Mouse (Mus musculus): ENCODE results near the gene Pigq. TPM values are rescaled to one million over a fixed set of nuclear protein-coding genes. Genes with fewer than 3 reads are reported as not detected.

Gene Pigq
- polyA plus RNA-seq, 1 experiment from 2014 or later: 51.7 TPM

DNA sequence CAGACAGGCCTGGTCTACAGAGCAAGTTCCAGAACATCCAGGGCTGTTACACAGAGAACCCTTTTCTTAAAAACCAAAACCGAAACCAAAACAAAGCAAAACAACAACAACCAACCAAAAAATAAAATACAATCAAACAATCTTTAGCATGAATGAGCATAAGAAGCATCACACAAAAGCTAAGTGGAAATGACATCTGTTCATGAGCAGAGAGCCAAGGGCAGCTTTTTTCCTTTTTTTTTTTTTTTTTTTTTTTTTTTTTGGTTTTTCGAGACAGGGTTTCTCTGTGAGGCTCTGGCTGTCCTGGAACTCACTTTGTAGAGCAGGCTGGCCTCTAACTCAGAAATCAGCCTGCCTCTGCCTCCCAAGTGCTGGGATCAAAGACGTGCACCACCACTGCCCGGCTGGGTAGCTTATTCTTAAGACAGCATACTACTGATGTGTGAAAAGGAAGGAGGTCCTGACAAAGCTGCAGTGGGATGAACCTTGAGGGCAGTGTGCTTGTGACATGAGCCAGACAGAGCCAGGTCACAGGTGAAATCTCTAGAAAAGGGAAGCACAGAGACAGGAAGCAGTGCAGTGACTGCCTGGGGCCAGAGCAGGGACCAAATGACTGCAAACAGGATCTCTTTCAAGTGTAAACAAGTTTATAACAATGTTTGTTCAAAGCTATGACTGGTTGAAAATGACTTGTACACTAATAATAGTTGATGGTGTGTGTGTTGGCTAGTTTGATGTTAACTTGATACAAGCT, 26.4 kb upstream of the Pigq start:
- Histone ChIP-seq H3K4me1 (no peaks in the 10 kb centered on the region), H3K9ac (replicated peaks) (no peak overlapping the region), H3K27ac (replicated peaks) (peak overlapping the region; percentile 62), H3K4me3 (no peak overlapping the region), H3K27me3 (no peaks in the 10 kb centered on the region), H3K9me3 (no peaks in the 10 kb centered on the region), H3K36me3 (no peaks in the 10 kb centered on the region), H3K4me2 (replicated peaks) (no peak overlapping the region)
- 81% methylated on average over 4 of the region's 4 CpGs for WGBS
- no peak for ATAC-seq (replicated peaks)

- no peaks in the 10 kb centered on the region for H3K27me3 ChIP-seq
- no peaks in the 10 kb centered on the region for H3K36me3 ChIP-seq
- no peak overlapping the region for H3K4me3 ChIP-seq
- 86% methylated on average over 9 of the region's 9 CpGs for WGBS
- peak overlapping the region; percentile 62 for H3K27ac ChIP-seq (replicated peaks)
- no peak overlapping the region for H3K4me2 ChIP-seq (replicated peaks)
- no peaks in the 10 kb centered on the region for H3K4me1 ChIP-seq
- H3K9me3 ChIP-seq: no peaks in the 10 kb centered on the region
- ATAC-seq (replicated peaks): no peak
- H3K9ac ChIP-seq (replicated peaks): no peak overlapping the region
These were observed 25.7 kb upstream of the Pigq start for GRCm38 (mm10) chr17:25970448-25970847.

GRCm38 (mm10) chr17:25968176-25968575, 23.4 kb upstream of the Pigq start:
- H3K4me3 ChIP-seq: no peak overlapping the region
- H3K27ac ChIP-seq (replicated peaks): no peak overlapping the region
- H3K4me1 ChIP-seq: no peaks in the 10 kb centered on the region
- H3K4me2 ChIP-seq (replicated peaks): no peak overlapping the region
- no peaks in the 10 kb centered on the region for H3K36me3 ChIP-seq
- 83% methylated on average over 1 of the region's 1 CpGs for WGBS
- no peaks in the 10 kb centered on the region for H3K27me3 ChIP-seq
- H3K9ac ChIP-seq (replicated peaks): no peak overlapping the region
- H3K9me3 ChIP-seq: no peaks in the 10 kb centered on the region
- ATAC-seq (replicated peaks): no peak

GRCm38 (mm10) chr17:25967652-25968051, 22.9 kb upstream of the Pigq start:
- WGBS: 63% methylated on average over 3 of the region's 3 CpGs
- ATAC-seq (replicated peaks): no peak
- Histone ChIP-seq H3K27me3 (no peaks in the 10 kb centered on the region), H3K4me2 (replicated peaks) (no peak overlapping the region), H3K36me3 (no peaks in the 10 kb centered on the region), H3K4me3 (no peak overlapping the region), H3K9ac (replicated peaks) (no peak overlapping the region), H3K9me3 (no peaks in the 10 kb centered on the region), H3K27ac (replicated peaks) (no peak overlapping the region), H3K4me1 (no peaks in the 10 kb centered on the region)

DNA sequence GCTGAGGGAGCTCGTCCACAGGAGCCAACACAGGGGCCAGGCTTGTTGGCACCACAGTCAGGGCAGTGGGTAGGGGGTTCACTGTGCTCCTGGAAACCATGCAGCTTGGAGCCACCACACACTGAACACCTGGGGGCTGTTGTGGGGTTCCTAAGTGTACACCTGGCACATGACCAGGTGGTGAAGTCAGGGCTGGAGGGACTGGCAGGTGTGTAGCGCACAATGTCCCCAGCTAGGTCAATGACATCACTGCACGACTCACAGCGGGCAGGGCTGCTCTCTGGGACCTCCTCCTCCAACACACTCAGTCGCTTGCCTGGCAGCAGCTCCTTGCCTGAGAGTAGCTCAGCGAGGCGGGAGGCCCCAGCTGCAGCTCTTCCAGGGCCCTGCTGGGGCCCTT, 19.5 kb upstream of the Pigq start:
- 87% methylated on average over 7 of the region's 7 CpGs for WGBS
- H3K36me3 ChIP-seq: peaks cover 17% of the 10 kb centered on the region; the same call in 1 of the 2 replicates

DNA sequence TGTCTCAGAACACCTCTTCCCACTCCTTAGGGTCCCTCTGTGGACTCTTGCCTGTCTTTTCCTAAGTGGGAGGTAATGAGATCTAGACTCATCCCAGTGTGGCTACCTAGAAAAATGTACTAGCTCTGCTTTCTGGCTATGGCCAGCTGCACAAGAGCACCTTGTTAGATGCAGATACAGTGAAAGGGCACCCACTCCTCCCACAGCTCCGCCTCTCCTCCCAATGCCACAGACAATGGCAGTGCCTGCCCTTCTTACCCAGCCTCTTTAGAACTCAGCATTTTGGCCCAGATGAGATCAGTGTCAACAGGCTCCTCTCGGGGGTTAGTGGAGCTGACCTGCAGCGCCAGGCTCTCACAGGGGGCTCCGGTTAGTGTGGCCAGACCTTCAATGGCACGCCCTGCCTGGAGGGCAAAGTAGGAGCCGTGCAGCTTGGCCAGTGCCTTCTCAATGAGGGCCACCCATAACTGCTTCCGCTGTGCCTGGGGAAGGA, 17.7 kb upstream of the Pigq start:
- no peak overlapping the region for H3K27ac ChIP-seq (replicated peaks)
- H3K9me3 ChIP-seq: no peaks in the 10 kb centered on the region
- no peak overlapping the region for H3K9ac ChIP-seq (replicated peaks)
- H3K4me1 ChIP-seq: no peaks in the 10 kb centered on the region
- H3K4me3 ChIP-seq: no peak overlapping the region
- WGBS: 94% methylated on average over 7 of the region's 7 CpGs
- no peak overlapping the region for H3K4me2 ChIP-seq (replicated peaks)
- H3K36me3 ChIP-seq: peaks cover 18% of the 10 kb centered on the region; the same call in 1 of the 2 replicates
- no peak for ATAC-seq (replicated peaks)
- no peaks in the 10 kb centered on the region for H3K27me3 ChIP-seq

More for the DNA sequence above, 19.5 kb upstream of the Pigq start:
- H3K27me3 ChIP-seq: no peaks in the 10 kb centered on the region
- H3K27ac ChIP-seq (replicated peaks): no peak overlapping the region
- no peaks in the 10 kb centered on the region for H3K9me3 ChIP-seq
- no peak overlapping the region for H3K4me3 ChIP-seq
- no peak overlapping the region for H3K9ac ChIP-seq (replicated peaks)
- ATAC-seq (replicated peaks): no peak
- H3K4me1 ChIP-seq: no peaks in the 10 kb centered on the region
- no peak overlapping the region for H3K4me2 ChIP-seq (replicated peaks)

- Histone ChIP-seq H3K36me3 (peaks cover 18% of the 10 kb centered on the region; the same call in 1 of the 2 replicates), H3K4me1 (no peaks in the 10 kb centered on the region), H3K27ac (replicated peaks) (no peak overlapping the region), H3K4me3 (no peak overlapping the region), H3K9ac (replicated peaks) (no peak overlapping the region), H3K27me3 (no peaks in the 10 kb centered on the region), H3K4me2 (replicated peaks) (no peak overlapping the region), H3K9me3 (no peaks in the 10 kb centered on the region)
- ATAC-seq (replicated peaks): no peak
- 98% methylated on average over 5 of the region's 5 CpGs for WGBS
These were observed 16.8 kb upstream of the Pigq start for GRCm38 (mm10) chr17:25961566-25961965.

GRCm38 (mm10) chr17:25959630-25960467, 15.1 kb upstream of the Pigq start:
- WGBS: 93% methylated on average over 23 of the region's 23 CpGs

GRCm38 (mm10) chr17:25958771-25959494, 14.2 kb upstream of the Pigq start:
- no peak overlapping the region for H3K4me2 ChIP-seq (replicated peaks)
- no peaks in the 10 kb centered on the region for H3K9me3 ChIP-seq
- no peak overlapping the region for H3K9ac ChIP-seq (replicated peaks)
- WGBS: 91% methylated on average over 11 of the region's 11 CpGs
- H3K36me3 ChIP-seq: peaks cover 18% of the 10 kb centered on the region; the same call in 1 of the 2 replicates
- no peaks in the 10 kb centered on the region for H3K4me1 ChIP-seq
- H3K27me3 ChIP-seq: no peaks in the 10 kb centered on the region
- H3K4me3 ChIP-seq: no peak overlapping the region
- ATAC-seq (replicated peaks): no peak
- H3K27ac ChIP-seq (replicated peaks): no peak overlapping the region

More at GRCm38 (mm10) chr17:25959630-25960467, 15.1 kb upstream of the Pigq start:
- Histone ChIP-seq H3K4me3 (no peak overlapping the region), H3K4me1 (no peaks in the 10 kb centered on the region), H3K9me3 (no peaks in the 10 kb centered on the region), H3K4me2 (replicated peaks) (no peak overlapping the region), H3K36me3 (peaks cover 18% of the 10 kb centered on the region; the same call in 1 of the 2 replicates), H3K27ac (replicated peaks) (no peak overlapping the region), H3K27me3 (no peaks in the 10 kb centered on the region), H3K9ac (replicated peaks) (no peak overlapping the region)
- ATAC-seq (replicated peaks): no peak

DNA sequence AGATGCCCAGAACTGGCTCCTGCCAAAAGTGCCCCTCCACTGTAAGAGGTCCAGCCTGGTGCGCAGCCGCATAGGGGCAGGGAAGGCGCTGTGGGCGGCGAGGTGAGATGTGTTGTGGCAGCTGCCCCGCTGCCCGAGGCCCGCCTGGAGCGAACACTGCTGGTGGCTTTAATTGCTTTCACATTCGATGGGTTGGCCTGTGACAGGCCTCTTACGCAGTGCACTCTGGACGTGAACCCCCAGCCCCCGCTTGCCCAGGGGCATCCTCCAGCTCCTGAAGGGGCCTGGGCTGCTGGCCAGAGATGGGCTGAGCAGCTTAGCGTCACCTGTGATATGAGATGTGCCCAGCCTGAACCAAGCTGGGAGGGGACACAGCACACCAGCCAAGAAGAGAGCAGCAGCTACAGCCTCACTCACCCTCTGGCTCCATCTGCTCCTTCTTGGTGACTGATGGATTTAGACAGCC, 12.9 kb upstream of the Pigq start:
- Histone ChIP-seq H3K9me3 (no peaks in the 10 kb centered on the region), H3K36me3 (peaks cover 18% of the 10 kb centered on the region; the same call in 1 of the 2 replicates), H3K4me3 (no peak overlapping the region), H3K27ac (replicated peaks) (no peak overlapping the region), H3K4me1 (no peaks in the 10 kb centered on the region), H3K9ac (replicated peaks) (no peak overlapping the region), H3K4me2 (replicated peaks) (no peak overlapping the region), H3K27me3 (peaks cover 11% of the 10 kb centered on the region)
- WGBS: 75% methylated on average over 14 of the region's 14 CpGs
- ATAC-seq (replicated peaks): no peak

GRCm38 (mm10) chr17:25956631-25957030, 11.9 kb upstream of the Pigq start:
- H3K36me3 ChIP-seq: peaks cover 14% of the 10 kb centered on the region; the same call in 1 of the 2 replicates
- no peak for ATAC-seq (replicated peaks)
- no peak overlapping the region for H3K9ac ChIP-seq (replicated peaks)
- H3K9me3 ChIP-seq: no peaks in the 10 kb centered on the region
- 89% methylated on average over 7 of the region's 7 CpGs for WGBS
- H3K4me2 ChIP-seq (replicated peaks): no peak overlapping the region
- no peak overlapping the region for H3K4me3 ChIP-seq
- H3K27me3 ChIP-seq: peaks cover 21% of the 10 kb centered on the region
- peaks cover 6% of the 10 kb centered on the region for H3K4me1 ChIP-seq
- H3K27ac ChIP-seq (replicated peaks): no peak overlapping the region
